Mouse (Mus musculus) erythroblast, embryonic 14.5 days (primary cell): ENCODE data around the gene Kxd1. TPM values are rescaled to one million over a fixed set of nuclear protein-coding genes. Genes with fewer than 3 reads are reported as not detected.

ENCODE experiments used
- H3K27me3 ChIP-seq: 2 replicates; pipeline ENCODE4 v1.6.1; 2012; ENCODE audit warnings: inconsistent platforms; ENCODE audit not compliant: control insufficient read depth
- H3K36me3 ChIP-seq: 2 replicates; pipeline ENCODE4 v1.6.1; 2012; ENCODE audit warnings: mild to moderate bottlenecking, inconsistent platforms; ENCODE audit not compliant: control insufficient read depth
- H3K4me1 ChIP-seq: 2 replicates; pipeline ENCODE4 v1.6.1; 2012; ENCODE audit warnings: inconsistent platforms; ENCODE audit not compliant: control insufficient read depth
- H3K4me3 ChIP-seq: replicated peaks from 2 replicates; pipeline ENCODE3; 2012; ENCODE audit warnings: moderate library complexity, mild to moderate bottlenecking, inconsistent platforms
- H3K9me3 ChIP-seq: 2 replicates; pipeline ENCODE4 v1.6.1; 2012; ENCODE audit warnings: low read length, inconsistent platforms, mixed read lengths; ENCODE audit not compliant: control insufficient read depth
- GATA1 ChIP-seq: IDR thresholded peaks from 2 replicates; pipeline ENCODE4 v1.6.1; 2012; ENCODE audit warnings: low read length, inconsistent platforms, mixed read lengths
- TAL1 ChIP-seq: IDR thresholded peaks from 3 replicates; pipeline ENCODE4 v1.6.1; 2012; ENCODE audit warnings: low read length, inconsistent platforms, mixed read lengths
- polyA plus RNA-seq: library from polyadenylated mRNA; stranded (reverse); fragments of >175 nt; gene quantifications from 2 replicates; pipeline ENCODE4 v1.2.3, GENCODE M21; 2012

Kxd1 gene
- polyA plus RNA-seq, result 2.6 and 3.8 TPM in 2 replicates

DNA sequence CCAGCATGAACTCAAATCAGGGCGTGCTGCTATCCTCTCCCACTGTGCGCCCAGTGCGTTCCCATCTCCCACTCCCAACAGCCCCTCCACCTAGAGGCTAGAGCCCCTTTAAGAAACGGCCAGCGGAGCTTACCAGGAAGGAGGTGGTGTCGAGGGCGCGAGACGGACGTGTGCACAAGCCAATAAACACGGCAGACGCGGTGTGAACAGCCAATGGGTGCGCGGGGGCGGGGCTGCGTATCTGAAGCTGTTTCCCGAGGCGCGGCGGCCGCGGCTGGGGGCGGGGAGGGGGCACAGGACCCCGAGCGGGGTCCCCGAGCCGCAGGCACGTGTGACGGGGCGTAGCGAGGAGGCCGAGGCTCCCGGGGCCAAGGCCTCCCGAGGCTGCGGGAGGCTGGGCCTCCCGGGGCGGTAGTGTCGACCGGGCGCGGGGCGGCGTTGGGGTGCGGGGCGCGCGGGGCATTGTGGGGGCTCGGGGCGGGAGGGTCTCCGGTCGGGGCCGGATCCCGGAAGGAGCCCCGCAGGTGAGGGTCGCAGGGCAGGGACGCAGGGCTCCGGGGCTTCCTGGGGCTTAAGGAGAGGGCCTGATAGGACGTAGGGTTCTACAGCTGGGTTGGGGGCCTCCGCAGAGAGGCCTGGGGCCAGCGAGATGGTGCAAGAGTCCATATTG is at the start of gene Kxd1, which contains the start of gene Fkbp8:
Gene Kxd1 (minus strand): TSS at position 445 of the 670 bp plus-strand sequence.
Gene Fkbp8 (plus strand): TSS at position 213 of the 670 bp plus-strand sequence.
- no peaks in the 10 kb centered on the region for H3K9me3 ChIP-seq
- H3K36me3 ChIP-seq, result peaks cover 37% of the 10 kb centered on the region
- TF ChIP-seq GATA1 (no peak), TAL1 (no peak)
- H3K4me1 ChIP-seq, result peaks cover 67% of the 10 kb centered on the region
- H3K27me3 ChIP-seq, result no peaks in the 10 kb centered on the region
- H3K4me3 ChIP-seq, result peak within 1 kb of the TSS; percentile 77

DNA sequence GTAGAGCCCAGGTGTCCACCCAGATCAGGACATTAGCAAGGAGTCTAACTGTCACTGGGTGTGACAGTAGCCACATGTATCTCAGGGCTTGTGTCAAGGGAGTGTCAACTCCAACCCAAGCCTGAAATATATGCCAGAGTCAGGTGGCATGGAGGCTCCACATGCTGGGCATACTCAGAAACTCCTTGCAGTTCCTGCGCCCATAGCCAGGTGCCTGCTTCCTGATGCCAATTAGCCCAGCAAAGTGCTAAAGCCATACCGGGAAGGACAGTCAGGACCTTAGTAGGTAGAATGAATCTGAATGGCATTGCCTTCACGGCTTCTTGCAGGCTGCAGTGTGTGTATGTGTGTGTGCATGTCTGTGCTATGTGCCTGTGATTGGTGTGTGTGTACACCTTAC is 49.5 kb upstream of the Kxd1 start:
- peaks cover 80% of the 10 kb centered on the region for H3K36me3 ChIP-seq
- no peaks in the 10 kb centered on the region for H3K9me3 ChIP-seq
- H3K4me3 ChIP-seq, result no peak overlapping the region
- no peak for TF ChIP-seq GATA1
- no peak for TF ChIP-seq TAL1
- peaks cover 13% of the 10 kb centered on the region for H3K4me1 ChIP-seq
- H3K27me3 ChIP-seq, result no peaks in the 10 kb centered on the region

GRCm38 (mm10) chr8:70574915-70575314 is 47.2 kb upstream of the Kxd1 start:
- H3K27me3 ChIP-seq, result no peaks in the 10 kb centered on the region
- TF ChIP-seq GATA1 (no peak), TAL1 (no peak)
- no peak overlapping the region for H3K4me3 ChIP-seq
- peaks cover 74% of the 10 kb centered on the region for H3K36me3 ChIP-seq
- H3K9me3 ChIP-seq, result no peaks in the 10 kb centered on the region
- H3K4me1 ChIP-seq, result peaks cover 26% of the 10 kb centered on the region

DNA sequence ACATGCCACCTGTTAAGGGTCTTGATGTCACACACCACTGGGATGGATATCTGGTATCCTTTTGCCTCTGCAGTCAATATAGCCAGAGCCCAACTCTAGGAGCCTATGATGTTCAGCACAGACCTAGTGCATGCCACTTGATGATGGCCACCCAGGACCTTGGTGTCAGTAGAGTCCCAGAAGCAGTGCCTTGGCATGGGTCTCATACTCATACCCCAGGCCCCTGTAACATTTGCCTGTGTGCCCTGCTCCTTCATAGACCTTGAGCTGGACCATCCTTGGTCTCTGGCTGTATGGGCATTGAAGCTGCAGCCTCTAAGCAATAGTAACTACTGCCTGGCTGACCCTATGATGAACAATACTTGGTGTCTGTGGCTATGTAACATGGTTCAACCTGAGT is 46.5 kb upstream of the Kxd1 start:
- TF ChIP-seq GATA1 (no peak), TAL1 (no peak)
- H3K4me1 ChIP-seq, result peaks cover 27% of the 10 kb centered on the region
- H3K27me3 ChIP-seq, result no peaks in the 10 kb centered on the region
- H3K36me3 ChIP-seq, result peaks cover 77% of the 10 kb centered on the region
- no peaks in the 10 kb centered on the region for H3K9me3 ChIP-seq
- H3K4me3 ChIP-seq, result no peak overlapping the region

- Histone ChIP-seq H3K4me3 (no peak overlapping the region), H3K36me3 (peaks cover 56% of the 10 kb centered on the region), H3K27me3 (no peaks in the 10 kb centered on the region), H3K9me3 (no peaks in the 10 kb centered on the region), H3K4me1 (peaks cover 27% of the 10 kb centered on the region)
- TF ChIP-seq TAL1, result no peak
- no peak for TF ChIP-seq GATA1
Measured at GRCm38 (mm10) chr8:70570990-70571389, 43.2 kb upstream of the Kxd1 start.

GRCm38 (mm10) chr8:70570360-70570759 is 42.6 kb upstream of the Kxd1 start:
- no peaks in the 10 kb centered on the region for H3K27me3 ChIP-seq
- TF ChIP-seq TAL1 (no peak), GATA1 (no peak)
- H3K36me3 ChIP-seq, result peaks cover 58% of the 10 kb centered on the region
- no peak overlapping the region for H3K4me3 ChIP-seq
- no peaks in the 10 kb centered on the region for H3K9me3 ChIP-seq
- H3K4me1 ChIP-seq, result peaks cover 31% of the 10 kb centered on the region

GRCm38 (mm10) chr8:70565561-70565960 is 37.8 kb upstream of the Kxd1 start:
- H3K27me3 ChIP-seq, result no peaks in the 10 kb centered on the region
- no peaks in the 10 kb centered on the region for H3K9me3 ChIP-seq
- peaks cover 59% of the 10 kb centered on the region for H3K4me1 ChIP-seq
- no peak overlapping the region for H3K4me3 ChIP-seq
- H3K36me3 ChIP-seq, result peaks cover 40% of the 10 kb centered on the region
- TF ChIP-seq GATA1 (no peak), TAL1 (no peak)

DNA sequence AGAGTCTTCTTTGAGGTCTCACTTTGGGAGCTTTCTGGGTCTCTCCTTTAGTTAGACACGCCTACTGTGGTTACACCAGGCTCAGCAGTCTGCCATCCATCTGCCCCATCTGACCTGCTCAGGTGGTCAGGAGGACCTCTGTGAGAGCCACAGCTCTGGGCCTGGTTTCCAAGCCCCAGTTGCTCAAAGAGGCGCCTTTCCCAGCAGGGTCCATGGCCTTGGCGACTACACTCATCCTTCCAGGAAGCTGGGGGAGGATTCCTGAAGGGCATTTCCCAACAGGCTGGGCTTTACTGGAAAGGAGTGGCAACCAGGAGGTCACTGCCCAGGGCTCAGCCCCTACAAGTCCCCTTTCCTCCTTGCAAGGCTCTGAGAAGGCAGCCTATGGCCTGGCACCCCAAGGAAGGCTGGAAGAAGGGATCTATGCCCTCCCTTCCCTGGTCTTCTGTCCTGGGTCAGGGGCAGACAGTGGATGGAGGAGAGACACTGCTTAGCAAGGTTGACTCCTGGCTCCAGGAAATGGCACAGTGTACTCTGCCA is 37.0 kb upstream of the Kxd1 start:
- Histone ChIP-seq H3K36me3 (peaks cover 39% of the 10 kb centered on the region), H3K9me3 (no peaks in the 10 kb centered on the region), H3K4me1 (peaks cover 60% of the 10 kb centered on the region), H3K27me3 (no peaks in the 10 kb centered on the region), H3K4me3 (no peak overlapping the region)
- TF ChIP-seq TAL1 (no peak), GATA1 (no peak)

GRCm38 (mm10) chr8:70563763-70564387 is 36.1 kb upstream of the Kxd1 start:
- no peaks in the 10 kb centered on the region for H3K27me3 ChIP-seq
- peaks cover 39% of the 10 kb centered on the region for H3K36me3 ChIP-seq
- no peaks in the 10 kb centered on the region for H3K9me3 ChIP-seq
- peaks cover 65% of the 10 kb centered on the region for H3K4me1 ChIP-seq
- H3K4me3 ChIP-seq, result no peak overlapping the region
- no peak for TF ChIP-seq TAL1
